Mouse (Mus musculus) stomach, embryonic 14.5 days (tissue): ENCODE results near the gene Pdf. TPM values are rescaled to one million over a fixed set of nuclear protein-coding genes. Genes with fewer than 3 reads are reported as not detected.
"Not testable (repeated sequence)": the region's sequence is repeated elsewhere in the genome, so short reads cannot be mapped to it uniquely, and the experiment has no call there.

Source experiments
- ATAC-seq: fragments of 200-750 bp; cut with Nextera tagmentation; 2 replicates; pipeline ENCODE4 v1.8.0; 2017; ENCODE audit warnings: low read depth, moderate TSS enrichment; ENCODE audit not compliant: insufficient number of reproducible peaks, insufficient read depth, low FRiP score
- H3K27ac ChIP-seq: fragments of 300-500 bp; sonication (generic); 2 replicates; pipeline ENCODE4 v1.5.1; 2014; ENCODE audit warnings: mild to moderate bottlenecking, low read length, moderate library complexity, mixed read lengths
- H3K27me3 ChIP-seq: fragments of 300-500 bp; sonication (generic); 2 replicates; pipeline ENCODE4 v1.6.1; 2014; ENCODE audit warnings: low read length, control low read depth, mixed read lengths; ENCODE audit not compliant: control insufficient read depth, insufficient read depth
- H3K36me3 ChIP-seq: fragments of 300-500 bp; sonication (generic); 2 replicates; pipeline ENCODE4 v1.6.1; 2014; ENCODE audit warnings: mild to moderate bottlenecking, control low read depth, low read length, moderate library complexity, mixed read lengths; ENCODE audit not compliant: control insufficient read depth, insufficient read depth
- H3K4me1 ChIP-seq: fragments of 300-500 bp; sonication (generic); 2 replicates; pipeline ENCODE4 v1.6.1; 2014; ENCODE audit warnings: low read length, control low read depth, mixed read lengths; ENCODE audit not compliant: control insufficient read depth, insufficient read depth
- H3K4me2 ChIP-seq: fragments of 300-500 bp; sonication (generic); replicated peaks from 2 replicates; pipeline ENCODE4 v1.6.1; 2014; ENCODE audit warnings: low read depth, low read length, control low read depth
- H3K4me3 ChIP-seq: fragments of 300-500 bp; sonication (generic); 2 replicates; pipeline ENCODE4 v1.5.1; 2014; ENCODE audit warnings: low read depth, low read length, control low read depth
- H3K9ac ChIP-seq: fragments of 300-500 bp; sonication (generic); replicated peaks from 2 replicates; pipeline ENCODE4 v1.6.1; 2014; ENCODE audit warnings: low read depth, mild to moderate bottlenecking, control low read depth, low read length, moderate library complexity, mixed read lengths
- H3K9me3 ChIP-seq: fragments of 300-500 bp; sonication (generic); 2 replicates; pipeline ENCODE4 v1.6.1; 2016; ENCODE audit warnings: low read depth, low read length, control low read depth; ENCODE audit not compliant: control insufficient read depth
- WGBS: fragments of 180-500 bp; shearing (Covaris S2); extraction: QIAGEN DNeasy Blood & Tissue Kit; methylation state at CpG from one replicate; pipeline ENCODE4 v1.1.7; 2014; 5-methylcytosine and 5-hydroxymethylcytosine counted together
- polyA plus RNA-seq: library from polyadenylated mRNA; unstranded; fragments of >200 nt; fragmentation: Nextera tagmentation; extraction: Ambion mirVana; gene quantifications from 2 replicates; pipeline ENCODE4 v1.2.1, GENCODE M21; 2014

Pdf gene
- polyA plus RNA-seq, 1 experiment from 2014 or later = 40.4 TPM

DNA sequence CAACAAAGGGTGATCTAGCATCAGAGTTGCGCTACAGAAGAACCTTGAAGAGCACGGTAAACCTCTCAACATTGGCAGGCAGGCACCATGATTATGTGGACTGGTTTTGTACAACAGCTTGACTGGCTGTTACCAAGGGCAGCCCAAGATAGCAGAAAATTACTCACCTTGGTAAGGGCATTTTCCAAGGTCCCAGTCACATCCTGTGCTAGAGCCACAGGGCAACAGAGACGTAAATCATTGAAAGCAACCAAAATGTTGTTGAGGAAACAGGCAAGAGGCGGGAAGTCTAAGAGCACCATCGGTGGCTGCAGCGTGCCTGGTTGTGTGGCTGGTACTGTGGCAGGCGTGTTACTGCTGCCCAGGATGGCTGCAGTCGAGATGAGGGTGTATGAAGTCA lies 3.6 kb upstream of the Pdf start:
- peaks cover 37% of the 10 kb centered on the region for H3K36me3 ChIP-seq
- no peaks in the 10 kb centered on the region for H3K27me3 ChIP-seq
- ATAC-seq = no peak
- no peak overlapping the region for H3K27ac ChIP-seq
- no peak overlapping the region for H3K4me2 ChIP-seq
- no peaks in the 10 kb centered on the region for H3K9me3 ChIP-seq
- no peak overlapping the region for H3K9ac ChIP-seq
- no peak overlapping the region for H3K4me3 ChIP-seq
- WGBS = 98% methylated on average over 8 of the region's 8 CpGs
- peaks cover 18% of the 10 kb centered on the region; the same call in 1 of the 2 replicates for H3K4me1 ChIP-seq

- 98% methylated on average over 4 of the region's 4 CpGs for WGBS
- no peak overlapping the region for H3K9ac ChIP-seq
- ATAC-seq = no peak
- peak overlapping the region; percentile 87; the same call in 1 of the 2 replicates for H3K4me2 ChIP-seq
- peaks cover 62% of the 10 kb centered on the region for H3K36me3 ChIP-seq
- no peaks in the 10 kb centered on the region for H3K9me3 ChIP-seq
- H3K27ac ChIP-seq = peak overlapping the region; percentile 95; the same call in 1 of the 2 replicates
- H3K4me3 ChIP-seq = no peak overlapping the region
- peaks cover 13% of the 10 kb centered on the region; the same call in 1 of the 2 replicates for H3K4me1 ChIP-seq
- no peaks in the 10 kb centered on the region for H3K27me3 ChIP-seq
Measured at GRCm38 (mm10) chr8:107049480-107049879, 1.1 kb upstream of the Pdf start.

GRCm38 (mm10) chr8:107046976-107047375 lies 1.4 kb downstream of the Pdf start:
- Histone ChIP-seq H3K27ac (no peak overlapping the region), H3K4me1 (peaks cover 13% of the 10 kb centered on the region; the same call in 1 of the 2 replicates), H3K9me3 (no peaks in the 10 kb centered on the region), H3K4me3 (no peak overlapping the region), H3K36me3 (peaks cover 65% of the 10 kb centered on the region), H3K9ac (no peak overlapping the region), H3K27me3 (no peaks in the 10 kb centered on the region), H3K4me2 (peak overlapping the region; percentile 87; the same call in 1 of the 2 replicates)
- 78% methylated on average over 5 of the region's 5 CpGs for WGBS
- ATAC-seq = no peak

DNA sequence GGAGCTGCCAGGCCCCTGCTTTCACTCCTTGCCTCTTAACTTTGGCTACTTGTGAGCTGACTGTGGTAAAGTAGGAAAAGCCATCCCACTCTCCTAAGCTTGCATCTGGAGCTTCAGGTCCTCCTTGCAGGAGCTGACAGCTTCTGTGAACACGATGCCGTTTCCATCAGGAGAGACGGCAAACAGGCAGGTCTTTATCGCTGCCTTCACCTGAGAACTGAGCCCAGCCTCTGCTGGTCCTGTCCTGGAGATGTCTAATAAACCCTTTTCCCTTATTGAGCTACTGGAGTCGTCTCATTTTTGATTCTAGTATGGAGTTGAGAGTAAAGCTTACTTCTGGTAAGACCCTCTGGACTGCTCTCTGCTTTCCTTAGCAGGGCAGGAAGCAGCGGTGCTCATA lies 2.9 kb downstream of the Pdf start:
- no peak overlapping the region for H3K9ac ChIP-seq
- H3K4me1 ChIP-seq = peaks cover 13% of the 10 kb centered on the region; the same call in 1 of the 2 replicates
- no peak overlapping the region for H3K4me2 ChIP-seq
- H3K36me3 ChIP-seq = peaks cover 64% of the 10 kb centered on the region
- 88% methylated on average over 6 of the region's 6 CpGs for WGBS
- no peak overlapping the region for H3K4me3 ChIP-seq
- H3K27ac ChIP-seq = no peak overlapping the region
- no peaks in the 10 kb centered on the region for H3K9me3 ChIP-seq
- ATAC-seq = no peak
- no peaks in the 10 kb centered on the region for H3K27me3 ChIP-seq

- ATAC-seq = no peak
- no peak overlapping the region for H3K4me3 ChIP-seq
- 79% methylated on average over 7 of the region's 7 CpGs for WGBS
- H3K9ac ChIP-seq = no peak overlapping the region
- H3K27ac ChIP-seq = no peak overlapping the region
- H3K9me3 ChIP-seq = no peaks in the 10 kb centered on the region
- no peak overlapping the region for H3K4me2 ChIP-seq
- no peaks in the 10 kb centered on the region for H3K4me1 ChIP-seq
- no peaks in the 10 kb centered on the region for H3K27me3 ChIP-seq
- peaks cover 68% of the 10 kb centered on the region for H3K36me3 ChIP-seq
Measured at GRCm38 (mm10) chr8:107040632-107041031, 7.8 kb downstream of the Pdf start.

GRCm38 (mm10) chr8:107036626-107037025 lies 11.8 kb downstream of the Pdf start:
- Histone ChIP-seq H3K4me2 (no peak overlapping the region), H3K4me1 (peaks cover 12% of the 10 kb centered on the region; the same call in 1 of the 2 replicates), H3K9me3 (no peaks in the 10 kb centered on the region), H3K9ac (no peak overlapping the region), H3K4me3 (no peak overlapping the region), H3K36me3 (peaks cover 31% of the 10 kb centered on the region), H3K27me3 (no peaks in the 10 kb centered on the region), H3K27ac (no peak overlapping the region)
- no peak for ATAC-seq
- WGBS = 80% methylated on average over 8 of the region's 8 CpGs

DNA sequence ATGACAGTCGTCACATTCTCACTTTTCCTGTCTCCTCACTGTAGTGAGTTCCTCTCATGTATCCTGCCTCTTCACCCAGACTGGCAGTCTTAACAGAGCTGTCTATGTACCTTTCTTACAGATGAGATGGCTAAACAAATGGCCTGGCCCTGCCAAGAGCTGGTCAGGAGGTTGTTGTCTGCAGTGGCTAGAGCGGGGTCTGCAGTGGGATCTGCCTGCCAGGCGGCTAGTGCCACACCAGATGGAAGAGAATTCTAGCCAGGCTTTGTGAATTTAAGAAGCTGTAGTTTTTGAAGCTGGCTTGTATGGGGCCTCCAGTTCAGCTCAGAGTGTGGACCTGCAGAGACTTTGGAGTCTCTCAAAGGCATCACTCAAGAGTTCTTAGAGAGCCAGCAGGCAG lies 12.8 kb downstream of the Pdf start:
- Histone ChIP-seq H3K9ac (no peak overlapping the region), H3K27me3 (no peaks in the 10 kb centered on the region), H3K9me3 (no peaks in the 10 kb centered on the region), H3K4me2 (no peak overlapping the region), H3K36me3 (peaks cover 25% of the 10 kb centered on the region), H3K27ac (no peak overlapping the region), H3K4me3 (no peak overlapping the region), H3K4me1 (peaks cover 12% of the 10 kb centered on the region; the same call in 1 of the 2 replicates)
- 91% methylated on average over 3 of the region's 3 CpGs for WGBS
- ATAC-seq = no peak

- not testable (repeated sequence) for H3K9ac ChIP-seq, H3K9me3 ChIP-seq, H3K36me3 ChIP-seq, H3K4me3 ChIP-seq, H3K4me2 ChIP-seq, H3K27ac ChIP-seq, ATAC-seq, H3K27me3 ChIP-seq
- WGBS = 96% methylated on average over 2 of the region's 2 CpGs
- H3K4me1 ChIP-seq = peaks cover 12% of the 10 kb centered on the region; the same call in 1 of the 2 replicates
Measured at GRCm38 (mm10) chr8:107033609-107034008, 14.8 kb downstream of the Pdf start.

- WGBS = 0% methylated on average over 40 of the region's 40 CpGs
- Histone ChIP-seq H3K4me3 (peak overlapping the region; percentile 95), H3K4me2 (peak overlapping the region; percentile 73), H3K9me3 (no peaks in the 10 kb centered on the region), H3K27ac (peak overlapping the region; percentile 66; the same call in 1 of the 2 replicates), H3K9ac (peak overlapping the region; percentile 88), H3K4me1 (peaks cover 12% of the 10 kb centered on the region; the same call in 1 of the 2 replicates), H3K36me3 (peaks cover 2% of the 10 kb centered on the region), H3K27me3 (no peaks in the 10 kb centered on the region)
- ATAC-seq = no peak
Measured at GRCm38 (mm10) chr8:107031577-107032090, 16.8 kb downstream of the Pdf start.
